In the genomic region with DNA sequence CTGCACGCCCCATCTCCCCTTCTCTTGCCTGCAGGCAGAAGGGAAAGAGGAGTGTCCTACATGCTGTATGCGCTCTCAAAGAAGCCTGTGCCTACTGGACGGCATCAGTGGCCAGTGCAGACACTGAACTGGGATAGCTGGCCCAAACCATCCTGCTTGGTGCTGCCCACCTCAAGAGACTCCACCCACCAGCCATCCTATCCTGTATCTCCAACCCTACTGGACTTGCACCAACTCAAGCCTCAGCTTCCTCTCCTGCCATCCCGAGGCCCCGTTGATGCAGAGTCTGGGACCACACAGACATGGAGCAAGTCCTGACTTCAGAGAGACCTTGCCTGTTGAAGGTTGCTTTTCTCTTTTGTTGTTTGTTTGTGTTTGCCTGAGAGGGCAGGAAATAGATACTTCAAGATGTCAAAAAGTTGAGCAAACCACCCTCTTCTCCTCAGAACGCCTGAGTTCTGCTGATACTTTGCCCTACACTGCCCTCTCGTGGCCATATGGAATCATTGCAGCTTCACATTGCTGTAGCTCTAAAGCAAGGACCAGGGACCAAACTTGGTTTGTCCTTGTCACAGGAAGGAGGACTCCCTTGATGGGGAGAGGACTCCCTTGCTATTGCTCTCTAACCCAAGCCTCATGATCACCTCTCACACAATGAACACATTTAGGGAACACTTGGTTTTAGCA, we compare ENCODE assay signal across 8 mouse cellular contexts. TPM values are rescaled to one million over a fixed set of nuclear protein-coding genes. Genes with fewer than 3 reads are reported as not detected.
DNase-seq lines count a peak whose midpoint lies in the region; ATAC-seq and TF ChIP-seq lines count a peak whose summit lies in the region.

No protein-coding gene starts in this region.

- no peak overlapping the region for H3K27ac ChIP-seq in MEL (ENCODE audit: control insufficient read depth, low read depth, low read length)
- H3K27ac ChIP-seq in forebrain, embryonic 13.5 days = no peak overlapping the region
- H3K27ac ChIP-seq in hindbrain, embryonic 13.5 days = no peak overlapping the region

- no peak overlapping the region for H3K4me2 ChIP-seq in forebrain, embryonic 13.5 days
- no peak overlapping the region for H3K4me2 ChIP-seq in hindbrain, embryonic 13.5 days

- no peaks in the 10 kb centered on the region for H3K9me3 ChIP-seq in MEL (replicated peaks; ENCODE audit: insufficient read depth, low read length)
- H3K9me3 ChIP-seq in forebrain, embryonic 13.5 days (replicated peaks) = no peaks in the 10 kb centered on the region
- H3K9me3 ChIP-seq in hindbrain, embryonic 13.5 days = no peaks in the 10 kb centered on the region

- no peak overlapping the region for H3K9ac ChIP-seq in MEL (ENCODE audit: control insufficient read depth, low read depth, low read length, poor library complexity, severe bottlenecking)
- H3K9ac ChIP-seq in forebrain, embryonic 13.5 days = no peak overlapping the region
- no peak overlapping the region for H3K9ac ChIP-seq in hindbrain, embryonic 13.5 days

- TF ChIP-seq RAD21 in MEL (IDR thresholded peaks at IDR 0.05; ENCODE audit: low read depth, low read length) = peak; percentile 94

- DNase-seq in MEL (ENCODE audit: low read depth, low spot score) = peak; percentile 81
- DNase-seq in c-Kit-positive CD71-positive TER-119-negative erythroid progenitor cells, embryonic 14.5 days (ENCODE audit: low read depth) = peak; percentile 61
- peak; percentile 65 for DNase-seq in layer of hippocampus, adult 9-11 months
- DNase-seq in lung, postnatal 25 days (ENCODE audit: low spot score) = peak; percentile 72
- peak; percentile 89 for DNase-seq in retina, embryonic 14.5 days (ENCODE audit: low spot score)
- DNase-seq in thymus, postnatal 4 days = peak; percentile 79

- TF ChIP-seq CTCF in MEL (IDR thresholded peaks at IDR 0.05 in 2 of 3, conservative IDR thresholded peaks at IDR 0.05 in 1 of 3; ENCODE audit: control insufficient read depth in 1 of 3, insufficient read depth in 1 of 3, low read depth in 2 of 3, low read length in 3 of 3, poor library complexity in 1 of 3, severe bottlenecking in 1 of 3) = peak; percentile 82 to 98 (median 91)

- H3K36me3 ChIP-seq in MEL (ENCODE audit: control insufficient read depth in 1 of 2, insufficient read depth in 2 of 2, low read length in 2 of 2) = no peaks in the 10 kb centered on the region; a peak in 1 of 4 replicates
- H3K36me3 ChIP-seq in forebrain, embryonic 13.5 days (ENCODE audit: poor library complexity, severe bottlenecking) = no peaks in the 10 kb centered on the region
- no peaks in the 10 kb centered on the region for H3K36me3 ChIP-seq in hindbrain, embryonic 13.5 days

- H3K4me3 ChIP-seq in MEL (ENCODE audit: control insufficient read depth in 1 of 2, insufficient read depth in 1 of 2, low read depth in 2 of 2, low read length in 2 of 2) = peak overlapping the region in 1 of 2 experiments; percentile 41; a peak in 2 of 4 replicates
- H3K4me3 ChIP-seq in forebrain, embryonic 13.5 days = no peak overlapping the region
- H3K4me3 ChIP-seq in hindbrain, embryonic 13.5 days = no peak overlapping the region

- no peaks in the 10 kb centered on the region; a peak in 1 of 4 replicates for H3K4me1 ChIP-seq in MEL (ENCODE audit: control insufficient read depth in 1 of 2, insufficient read depth in 2 of 2, low read length in 2 of 2)
- H3K4me1 ChIP-seq in forebrain, embryonic 13.5 days = no peaks in the 10 kb centered on the region
- H3K4me1 ChIP-seq in hindbrain, embryonic 13.5 days (replicated peaks) = no peaks in the 10 kb centered on the region

- TF ChIP-seq EP300 in MEL (IDR thresholded peaks at IDR 0.05; ENCODE audit: low read depth in 1 of 2, low read length in 2 of 2) = no peak; a peak in 1 of 4 replicates

- ATAC-seq in forebrain, embryonic 13.5 days = peak; percentile 68; the same call in 1 of the 2 replicates
- peak; percentile 55; the same call in 1 of the 2 replicates for ATAC-seq in hindbrain, embryonic 13.5 days (ENCODE audit: low FRiP score)

- no peaks in the 10 kb centered on the region for H3K27me3 ChIP-seq in MEL (ENCODE audit: control insufficient read depth in 1 of 2, insufficient read depth in 2 of 2, low read length in 2 of 2)
- peaks cover 6% of the 10 kb centered on the region for H3K27me3 ChIP-seq in forebrain, embryonic 13.5 days
- H3K27me3 ChIP-seq in hindbrain, embryonic 13.5 days = peaks cover 92% of the 10 kb centered on the region

- no peak for TF ChIP-seq POLR2A in MEL (IDR thresholded peaks at IDR 0.05; ENCODE audit: control insufficient read depth in 1 of 2, insufficient read depth in 1 of 2, low read depth in 1 of 2, low read length in 2 of 2, poor library complexity in 1 of 2)

- H3K79me2 ChIP-seq in MEL (ENCODE audit: control insufficient read depth, insufficient read depth, low read length, poor library complexity) = no peaks in the 10 kb centered on the region

- WGBS in forebrain, embryonic 13.5 days = 52% methylated on average over 7 of the region's 7 CpGs
- WGBS in hindbrain, embryonic 13.5 days = 55% methylated on average over 7 of the region's 7 CpGs

TF ChIP-seq in MEL, 35 proteins besides CTCF, POLR2A, EP300 and RAD21:
- no peak for TF ChIP-seq ZMIZ1 (IDR thresholded peaks at IDR 0.05; ENCODE audit: low read depth, low read length)
- TF ChIP-seq GATA1 (IDR thresholded peaks at IDR 0.05; ENCODE audit: low read depth, low read length) = no peak
- peak; percentile 91 for TF ChIP-seq ZC3H11A (IDR thresholded peaks at IDR 0.05; ENCODE audit: low read depth, low read length)
- no peak for TF ChIP-seq NELFE (IDR thresholded peaks at IDR 0.05; ENCODE audit: low read depth, low read length)
- peak; percentile 91 for TF ChIP-seq SMC3 (IDR thresholded peaks at IDR 0.05; ENCODE audit: low read depth, low read length)
- TF ChIP-seq SIN3A (IDR thresholded peaks at IDR 0.05; ENCODE audit: low read length) = peak; percentile 50
- no peak for TF ChIP-seq MAX (IDR thresholded peaks at IDR 0.05; ENCODE audit: low read length)
TF ChIP-seq in MEL: peak in this region for 3.

RNA-seq across cellular contexts. Expression of a gene that starts 7.9 kb away (rescaled TPM):
- total RNA-seq in MEL (2012; rRNA removed) = 0.42 TPM in 1 of 2 replicates, not detected in the other
- under 1 TPM in 1 of 2 experiments, not detected in 1; 0.11 TPM for polyA plus RNA-seq in MEL (2012; ENCODE audit: insufficient read depth in 1 of 2, insufficient read length in 2 of 2, low read depth in 1 of 2, low replicate concordance in 2 of 2, missing spikeins in 1 of 2)
- polyA plus RNA-seq in forebrain, embryonic 13.5 days (2015; fragmentation: Nextera tagmentation; extraction: Ambion mirVana) = not detected in 2 replicates
- polyA plus RNA-seq in hindbrain, embryonic 13.5 days (2015; fragmentation: Nextera tagmentation; extraction: Ambion mirVana) = not detected in 2 replicates

RNA-seq across cellular contexts. Expression of a gene that starts 34.1 kb away (rescaled TPM):
- not detected in 2 replicates for total RNA-seq in MEL (2012; rRNA removed)
- not detected for polyA plus RNA-seq in MEL (2012; ENCODE audit: insufficient read depth in 1 of 2, insufficient read length in 2 of 2, low read depth in 1 of 2, low replicate concordance in 2 of 2, missing spikeins in 1 of 2)
- 0.28 and 0.30 TPM in 2 replicates for polyA plus RNA-seq in forebrain, embryonic 13.5 days (2015; fragmentation: Nextera tagmentation; extraction: Ambion mirVana)
- polyA plus RNA-seq in hindbrain, embryonic 13.5 days (2015; fragmentation: Nextera tagmentation; extraction: Ambion mirVana) = 0.39 and 0.48 TPM in 2 replicates

RNA-seq across cellular contexts. Expression of a gene that starts 36.3 kb away (rescaled TPM):
- 0.23 TPM in 1 of 2 replicates, not detected in the other for total RNA-seq in MEL (2012; rRNA removed)
- polyA plus RNA-seq in MEL (2012; ENCODE audit: insufficient read depth in 1 of 2, insufficient read length in 2 of 2, low read depth in 1 of 2, low replicate concordance in 2 of 2, missing spikeins in 1 of 2) = 1 to 10 TPM in 1 of 2 experiments, not detected in 1; 1.6 TPM
- 15.0 and 15.6 TPM in 2 replicates for polyA plus RNA-seq in forebrain, embryonic 13.5 days (2015; fragmentation: Nextera tagmentation; extraction: Ambion mirVana)
- 10.7 and 10.9 TPM in 2 replicates for polyA plus RNA-seq in hindbrain, embryonic 13.5 days (2015; fragmentation: Nextera tagmentation; extraction: Ambion mirVana)
